Mouse (Mus musculus) urinary bladder, postnatal 4 days (tissue): ENCODE data around the gene Klk14.

ENCODE experiments used
- DNase-seq, 2 experiments: peaks; one replicate each; pipeline ENCODE4 v3.0.0; 2021 to 2022; ENCODE audit warnings: low spot score in 2 of 2

Gene Klk14

DNA sequence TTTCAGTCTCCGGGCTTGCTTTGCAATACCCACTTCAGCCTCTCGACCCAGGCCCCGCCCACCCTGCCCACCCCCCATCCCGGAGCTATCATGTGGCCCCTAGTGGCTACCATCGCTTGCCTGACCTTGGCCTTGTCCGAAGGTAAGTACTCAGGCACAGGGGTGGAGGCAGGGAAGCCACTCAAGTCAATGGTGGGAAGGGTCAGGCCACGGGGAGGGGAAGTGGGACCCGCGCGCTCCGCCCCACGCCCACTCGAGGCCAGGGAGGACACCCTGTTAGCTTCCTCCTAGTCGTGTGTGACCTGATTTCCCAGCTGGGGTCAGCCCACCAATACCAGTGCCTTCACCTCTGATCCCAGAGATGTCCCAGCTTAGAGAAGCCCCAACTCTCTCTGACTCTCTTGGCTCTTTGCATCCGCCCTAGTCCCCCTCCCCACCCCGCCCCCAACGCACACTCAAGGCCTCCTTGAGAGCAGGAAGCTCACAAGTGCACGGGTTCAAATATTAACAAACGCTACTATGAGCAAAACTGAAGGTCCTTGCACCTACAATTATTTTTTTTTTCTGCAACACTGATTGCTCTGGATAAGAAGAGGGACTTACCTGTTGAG, 23.6 kb downstream of the Klk14 start:
- no peak for DNase-seq
